Mouse (Mus musculus) retina, embryonic 14.5 days (tissue): ENCODE measurements around the gene Gpr179.
A peak's percentile ranks its signal among the peaks of the same experiment; 100 is the strongest.

Source experiments
- DNase-seq: peaks from one replicate; pipeline ENCODE4 v3.0.0-alpha.2; 2015; ENCODE audit warnings: low spot score

The Gpr179 gene

GRCm38 (mm10) chr11:97352027-97352684, at the start of gene Gpr179:
Gene Gpr179 (minus strand): TSS chr11:97352077.
- no peak for DNase-seq

DNA sequence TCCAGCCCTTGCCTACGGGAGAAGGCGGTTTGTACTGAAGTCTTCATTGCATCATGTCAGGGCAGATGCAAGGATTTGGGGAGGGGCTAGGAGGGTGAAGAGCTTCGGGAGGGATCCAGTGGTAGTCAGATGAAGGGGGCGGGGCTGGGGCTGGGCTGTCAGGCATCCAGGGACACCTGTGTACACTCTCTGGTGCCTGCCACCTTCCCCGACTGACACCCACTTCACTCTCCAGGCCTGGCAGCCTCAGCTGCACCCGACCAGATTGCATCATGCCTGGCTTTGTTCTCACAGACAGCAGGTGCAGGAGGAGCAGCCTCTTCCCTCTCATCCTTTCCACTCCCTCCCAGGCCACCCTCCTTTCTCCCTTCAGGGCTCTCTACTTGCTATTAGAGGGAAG, 49.2 kb upstream of the Gpr179 start:
- DNase-seq, result peak; percentile 54

DNA sequence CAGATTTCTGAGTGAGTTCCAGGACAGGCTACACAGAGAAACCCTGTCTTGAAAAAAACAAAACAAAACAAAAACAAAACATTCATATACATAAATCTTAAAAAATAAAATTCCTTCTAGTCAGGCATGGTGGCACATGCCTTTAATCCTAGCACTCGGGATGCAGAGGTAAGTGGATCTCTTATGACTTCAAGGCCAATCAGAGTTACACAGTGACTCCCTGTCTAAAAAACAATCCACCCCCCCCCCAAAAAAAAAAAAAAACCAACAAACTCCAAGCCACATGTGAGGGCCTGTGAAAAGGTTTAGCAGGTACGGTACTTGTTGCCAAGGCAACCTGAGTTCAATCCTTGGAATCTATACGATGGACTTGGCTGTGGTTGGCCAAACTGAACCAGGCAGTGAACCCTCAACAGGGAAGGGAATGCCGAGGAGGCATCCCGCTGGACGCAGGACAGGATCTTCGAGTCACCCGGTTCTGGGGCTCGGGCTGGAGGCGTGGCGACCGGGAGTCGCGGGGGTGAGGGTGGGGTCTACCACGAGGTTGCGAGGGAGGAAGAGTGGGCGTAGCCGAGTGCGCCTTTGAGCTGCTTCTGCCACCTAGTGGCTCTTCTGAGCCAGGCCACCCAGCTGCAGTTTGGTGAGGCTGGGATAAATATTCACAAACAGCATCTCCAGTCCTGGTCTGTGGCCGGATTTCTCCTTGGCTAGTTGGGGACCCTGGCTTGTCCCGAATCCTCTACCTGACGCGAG, 48.3 kb upstream of the Gpr179 start:
- peak; percentile 93 for DNase-seq

GRCm38 (mm10) chr11:97398506-97398905, 46.6 kb upstream of the Gpr179 start:
- no peak for DNase-seq

DNA sequence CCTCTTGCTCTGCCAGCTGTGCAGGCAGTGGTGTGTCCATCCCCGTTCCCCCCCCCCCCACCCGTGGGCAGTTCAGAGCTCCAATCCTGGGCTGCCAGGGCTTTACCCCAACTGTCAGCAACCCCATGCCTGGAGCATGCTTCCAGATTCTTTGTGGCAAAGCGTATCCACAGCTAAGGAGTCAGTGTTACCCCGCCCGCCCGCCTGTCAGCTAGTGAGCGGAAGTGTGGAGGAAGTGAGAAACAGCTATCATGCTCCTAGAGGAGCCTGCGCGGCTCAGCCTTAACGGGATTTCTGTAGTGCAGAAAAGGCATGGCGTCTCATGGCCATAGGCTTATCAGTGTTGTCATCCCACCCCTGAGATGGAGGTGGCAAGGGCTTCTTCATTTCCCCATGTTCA, 42.3 kb upstream of the Gpr179 start:
- DNase-seq, result no peak

DNA sequence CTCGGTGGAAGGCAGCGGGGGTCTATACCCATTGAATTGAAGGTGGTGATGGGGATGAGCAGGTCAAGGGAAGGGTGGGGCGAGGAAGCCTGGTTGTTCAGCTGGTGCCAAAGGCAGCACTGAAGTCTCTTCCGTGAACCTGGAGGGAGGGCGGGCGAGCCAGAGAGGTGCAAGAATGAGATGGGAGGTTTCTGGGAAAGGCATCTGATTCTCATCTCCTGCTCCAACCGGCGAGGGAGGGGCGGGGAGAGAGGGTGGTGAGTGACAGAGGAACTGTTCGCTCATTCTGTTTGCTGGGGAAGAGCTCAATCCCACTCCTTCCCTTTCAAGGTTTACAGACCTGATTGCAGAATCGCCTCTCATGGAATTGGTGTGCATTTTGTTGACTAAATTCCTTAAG, 41.8 kb upstream of the Gpr179 start:
- DNase-seq, result no peak

- DNase-seq, result no peak
Observed at GRCm38 (mm10) chr11:97389127-97389526, 37.2 kb upstream of the Gpr179 start.

GRCm38 (mm10) chr11:97387811-97388210, 35.9 kb upstream of the Gpr179 start:
- no peak for DNase-seq

DNA sequence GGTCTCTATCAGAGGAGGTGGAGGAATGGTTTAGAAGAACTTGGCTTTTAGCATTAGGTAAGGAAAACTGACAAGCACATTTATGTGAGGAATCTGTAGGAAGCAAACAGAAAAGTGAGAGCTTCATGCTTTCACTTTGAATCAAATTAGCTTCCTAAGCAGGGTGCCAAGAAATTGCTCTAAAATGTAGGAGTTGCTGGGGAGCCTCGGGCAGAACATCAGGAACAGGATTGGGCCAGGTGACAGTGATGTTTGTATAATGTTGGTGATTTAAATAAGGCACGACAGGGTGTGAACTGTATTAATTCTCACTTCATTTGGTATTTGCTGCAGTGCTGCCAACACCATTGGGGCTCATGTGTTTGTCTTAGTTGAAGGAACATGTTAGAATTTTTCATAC, 31.9 kb upstream of the Gpr179 start:
- DNase-seq, result no peak

DNA sequence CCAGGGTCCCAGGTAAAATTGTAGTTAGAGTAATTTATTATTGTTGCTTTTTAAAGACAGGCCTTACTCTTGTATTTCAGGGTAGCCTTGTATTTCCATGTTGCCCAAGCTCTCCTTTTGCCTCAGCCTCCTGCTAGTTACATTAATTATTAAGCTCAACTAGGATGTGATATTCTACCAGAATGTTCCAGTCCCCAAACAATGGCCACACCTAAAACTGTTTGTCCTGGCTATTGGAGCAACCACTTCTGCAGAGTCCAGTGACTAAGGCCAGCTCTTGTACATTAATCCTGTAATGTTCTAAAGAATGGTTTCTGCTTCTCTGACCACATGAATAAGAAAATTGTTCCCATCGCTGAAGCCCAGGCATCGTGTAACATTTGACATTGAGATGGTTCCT, 31.1 kb upstream of the Gpr179 start:
- DNase-seq, result no peak

GRCm38 (mm10) chr11:97380036-97380435, 28.2 kb upstream of the Gpr179 start:
- no peak for DNase-seq

- DNase-seq, result no peak
Observed at GRCm38 (mm10) chr11:97373402-97373801, 21.5 kb upstream of the Gpr179 start.

GRCm38 (mm10) chr11:97372159-97372864, 20.4 kb upstream of the Gpr179 start:
- DNase-seq, result no peak

GRCm38 (mm10) chr11:97370329-97371091, 18.6 kb upstream of the Gpr179 start:
- DNase-seq, result no peak

DNA sequence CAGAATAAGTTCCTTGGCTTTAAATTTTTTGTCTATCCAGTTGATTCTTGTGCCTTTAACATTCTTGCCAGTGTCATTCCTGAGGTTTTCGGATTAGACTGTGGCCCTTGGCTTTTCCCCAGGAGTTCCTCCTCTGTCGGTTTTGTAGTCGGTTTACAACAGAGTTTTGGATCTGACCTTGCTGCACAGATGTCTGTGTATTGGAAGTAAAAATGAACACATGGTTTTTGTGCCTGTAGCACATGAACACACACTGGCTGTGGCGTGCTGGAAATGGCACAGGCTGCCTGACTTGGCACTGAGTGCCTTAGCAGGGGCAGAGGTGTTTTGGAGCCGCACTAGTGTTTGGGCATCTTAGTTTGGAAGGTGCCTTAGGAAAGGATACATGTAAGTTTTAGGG, 16.6 kb upstream of the Gpr179 start:
- no peak for DNase-seq

- no peak for DNase-seq
Observed at GRCm38 (mm10) chr11:97365556-97365955, 13.7 kb upstream of the Gpr179 start.

DNA sequence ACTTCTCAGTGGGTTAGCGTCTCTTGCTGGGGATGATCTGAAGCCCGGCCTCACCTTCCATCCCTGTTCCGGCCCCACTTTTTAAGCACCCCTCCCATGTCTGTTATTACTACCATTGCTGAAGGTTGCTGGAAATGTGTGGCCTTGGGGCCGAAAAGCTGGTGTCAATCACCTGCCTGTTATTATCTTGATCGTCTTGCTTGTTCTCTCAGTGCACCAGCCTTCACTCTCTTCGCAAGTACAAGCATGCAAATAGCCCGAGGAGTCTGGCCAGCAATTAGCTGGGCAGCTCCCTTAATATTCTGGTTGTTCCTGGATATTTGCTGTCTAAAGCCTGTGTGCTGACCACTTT, 11.7 kb upstream of the Gpr179 start:
- no peak for DNase-seq

GRCm38 (mm10) chr11:97362943-97363643, 11.2 kb upstream of the Gpr179 start:
- DNase-seq, result peak; percentile 50

- no peak for DNase-seq
Observed at GRCm38 (mm10) chr11:97362649-97362942, 10.7 kb upstream of the Gpr179 start.

DNA sequence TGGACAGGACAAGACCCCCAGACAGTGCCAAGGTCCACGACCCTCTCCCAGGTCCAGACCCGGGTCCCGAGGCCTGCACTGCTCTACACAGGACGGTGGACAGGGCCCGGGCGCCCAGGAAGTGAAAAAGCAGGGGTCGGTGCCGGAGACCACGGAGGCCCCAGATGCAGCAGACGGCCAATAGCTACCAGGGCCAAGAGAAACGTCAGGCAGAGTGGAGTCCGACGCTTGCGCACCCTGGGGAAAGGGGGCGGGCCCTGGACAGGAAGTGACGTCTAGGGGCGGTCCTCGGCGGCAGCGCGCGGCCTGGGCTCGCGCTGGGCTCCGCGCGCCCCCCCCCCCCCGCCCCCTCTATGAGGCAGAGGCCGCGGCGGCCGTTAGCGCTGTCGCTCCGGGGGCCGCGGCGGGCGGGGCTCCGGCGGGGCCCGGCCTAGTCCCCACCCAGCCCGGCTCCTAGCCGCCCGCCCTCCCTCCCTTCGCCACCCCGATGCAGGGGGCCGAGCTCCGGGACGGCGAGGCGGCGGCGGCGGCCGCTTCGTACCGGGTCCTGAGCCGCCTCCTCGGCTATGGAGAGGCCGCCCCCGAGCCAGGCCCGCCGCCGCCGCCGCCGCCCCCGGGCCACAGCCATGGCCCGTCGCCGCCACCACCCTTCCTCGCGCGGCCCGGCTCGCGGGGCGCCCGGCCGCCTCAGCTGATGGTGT, 10.2 kb upstream of the Gpr179 start, which contains the start of gene Socs7:
Socs7 (plus strand) TSS at position 604 of the 701 bp plus-strand sequence.
- DNase-seq, result peak; percentile 93

- peak; percentile 92 for DNase-seq
Observed at GRCm38 (mm10) chr11:97357663-97358062, 5.8 kb upstream of the Gpr179 start.
